Mouse (Mus musculus): Measurements from ENCODE around the gene Ptpdc1. TPM values are rescaled to one million over a fixed set of nuclear protein-coding genes. Genes with fewer than 3 reads are reported as not detected.

Ptpdc1 gene
- total RNA-seq, 2 experiments from 2014 or later = 4.5 to 4.8 TPM

Other genes with a start within 250 kb of the Ptpdc1 start
- gene Zfp169, start 112.2 kb downstream of the Ptpdc1 start, total RNA-seq (2014; fragmentation: Nextera tagmentation) = 11.6 and 16.1 TPM in 2 replicates
- 3.5 and 12.6 TPM in 2 replicates for gene Zfp169, start 112.2 kb downstream of the Ptpdc1 start, total RNA-seq (2017)
- gene A830005F24Rik, start 112.1 kb downstream of the Ptpdc1 start, total RNA-seq (2014; fragmentation: Nextera tagmentation) = not detected in 2 replicates
- 3.8 TPM in 1 of 2 replicates, not detected in the other for gene A830005F24Rik, start 112.1 kb downstream of the Ptpdc1 start, total RNA-seq (2017)
- gene Barx1, start 37.3 kb upstream of the Ptpdc1 start, total RNA-seq (2014; fragmentation: Nextera tagmentation) = not detected in 2 replicates
- gene Barx1, start 37.3 kb upstream of the Ptpdc1 start, total RNA-seq (2017) = not detected in 2 replicates
- 25.2 and 26.1 TPM in 2 replicates for gene Phf2, start 245.5 kb upstream of the Ptpdc1 start, total RNA-seq (2014; fragmentation: Nextera tagmentation)
- gene Phf2, start 245.5 kb upstream of the Ptpdc1 start, total RNA-seq (2017) = 6.1 and 10.9 TPM in 2 replicates